10 mouse cellular contexts compared by ENCODE assay signal in genomic region chr17:86918786-86919185, GRCm38 (mm10). TPM values are rescaled to one million over a fixed set of nuclear protein-coding genes. Genes with fewer than 3 reads are reported as not detected.
DNase-seq lines count a peak whose midpoint lies in the region; ATAC-seq and TF ChIP-seq lines count a peak whose summit lies in the region.
"Had no signal": no experiment of that assay in that cellular context is flagged by ENCODE, and none has a peak within 500 bp of the region (broad histone marks: within the 10 kb centered on the region; RNA-seq: fewer than 3 reads in every experiment).

No protein-coding gene starts in this region.

- no peak overlapping the region for H3K9ac ChIP-seq in midbrain, postnatal 0 days (replicated peaks; ENCODE audit: low read length, poor library complexity, severe bottlenecking)
- no peak overlapping the region for H3K9ac ChIP-seq in midbrain, embryonic 14.5 days (replicated peaks; ENCODE audit: low read length)
- H3K9ac ChIP-seq: embryonic facial prominence, embryonic 12.5 days; neural tube, embryonic 12.5 days had no signal

- H3K4me1 ChIP-seq in midbrain, postnatal 0 days (ENCODE audit: insufficient read depth, low read length) = no peaks in the 10 kb centered on the region
- no peaks in the 10 kb centered on the region for H3K4me1 ChIP-seq in midbrain, embryonic 14.5 days (ENCODE audit: control insufficient read depth, insufficient read depth, low read length)
- H3K4me1 ChIP-seq in hindbrain, embryonic 10.5 days (replicated peaks) = peaks cover 9% of the 10 kb centered on the region; the same call in 1 of the 2 replicates
- H3K4me1 ChIP-seq: neural tube, embryonic 12.5 days had no signal

- no peak overlapping the region for H3K4me2 ChIP-seq in midbrain, postnatal 0 days (ENCODE audit: low read depth, low read length, poor library complexity, severe bottlenecking)
- no peak overlapping the region for H3K4me2 ChIP-seq in midbrain, embryonic 14.5 days (ENCODE audit: low read length)
- H3K4me2 ChIP-seq: embryonic facial prominence, embryonic 12.5 days; neural tube, embryonic 12.5 days had no signal

- H3K36me3 ChIP-seq in midbrain, postnatal 0 days (ENCODE audit: insufficient read depth, low read length) = no peaks in the 10 kb centered on the region
- H3K36me3 ChIP-seq in midbrain, embryonic 14.5 days (ENCODE audit: control insufficient read depth, insufficient read depth, low read length) = no peaks in the 10 kb centered on the region
- H3K36me3 ChIP-seq in hindbrain, embryonic 10.5 days = no peaks in the 10 kb centered on the region
- H3K36me3 ChIP-seq: embryonic facial prominence, embryonic 12.5 days; neural tube, embryonic 12.5 days had no signal

- no peak for ATAC-seq in midbrain, postnatal 0 days (ENCODE audit: low FRiP score)
- ATAC-seq in midbrain, embryonic 14.5 days (ENCODE audit: low FRiP score, low TSS enrichment) = no peak

- H3K27me3 ChIP-seq in midbrain, postnatal 0 days (ENCODE audit: insufficient read depth, low read length) = no peaks in the 10 kb centered on the region
- H3K27me3 ChIP-seq in midbrain, embryonic 14.5 days (ENCODE audit: control insufficient read depth, insufficient read depth, low read length) = no peaks in the 10 kb centered on the region
- H3K27me3 ChIP-seq in hindbrain, embryonic 10.5 days (ENCODE audit: insufficient read depth, poor library complexity, severe bottlenecking) = no peaks in the 10 kb centered on the region
- H3K27me3 ChIP-seq: embryonic facial prominence, embryonic 12.5 days; neural tube, embryonic 12.5 days had no signal

- peak; percentile 60 for TF ChIP-seq CTCF in midbrain, postnatal 0 days (IDR thresholded peaks at IDR 0.05)

- H3K27ac ChIP-seq in midbrain, postnatal 0 days (ENCODE audit: low read depth, low read length) = no peak overlapping the region
- H3K27ac ChIP-seq in midbrain, embryonic 14.5 days (replicated peaks; ENCODE audit: low read depth, low read length) = no peak overlapping the region
- no peak overlapping the region for H3K27ac ChIP-seq in hindbrain, embryonic 10.5 days
- H3K27ac ChIP-seq: embryonic facial prominence, embryonic 12.5 days; neural tube, embryonic 12.5 days had no signal

- WGBS in midbrain, postnatal 0 days = 78% methylated on average over 6 of the region's 6 CpGs
- WGBS in midbrain, embryonic 14.5 days = 78% methylated on average over 6 of the region's 6 CpGs
- WGBS in hindbrain, embryonic 10.5 days = 73% methylated on average over 6 of the region's 6 CpGs

- no peak for DNase-seq in midbrain, postnatal 0 days (ENCODE audit: low spot score)
- DNase-seq in midbrain, embryonic 14.5 days = no peak
- DNase-seq in adrenal gland, adult 18-20 months (ENCODE audit: low spot score in 2 of 2) = peak; percentile 52 to 53
- DNase-seq in kidney, postnatal 10 days = peak; percentile 40
- DNase-seq in thymus, postnatal 14 days = peak; percentile 47
- DNase-seq in hindbrain, embryonic 10.5 days (ENCODE audit: low spot score) = no peak
- DNase-seq in right cerebral cortex, adult 18-20 months = no peak

- no peak overlapping the region for H3K4me3 ChIP-seq in midbrain, postnatal 0 days (ENCODE audit: low read depth, low read length)
- no peak overlapping the region for H3K4me3 ChIP-seq in midbrain, embryonic 14.5 days (replicated peaks; ENCODE audit: low read depth, low read length)
- H3K4me3 ChIP-seq in hindbrain, embryonic 10.5 days = no peak overlapping the region
- H3K4me3 ChIP-seq: embryonic facial prominence, embryonic 12.5 days; neural tube, embryonic 12.5 days had no signal

- H3K9me3 ChIP-seq in midbrain, postnatal 0 days (ENCODE audit: low read length) = no peaks in the 10 kb centered on the region
- no peaks in the 10 kb centered on the region for H3K9me3 ChIP-seq in midbrain, embryonic 14.5 days (ENCODE audit: control insufficient read depth, low read length)
- H3K9me3 ChIP-seq in hindbrain, embryonic 10.5 days = no peaks in the 10 kb centered on the region
- H3K9me3 ChIP-seq: embryonic facial prominence, embryonic 12.5 days had no signal

RNA-seq across cellular contexts. Expression of gene Tmem247, which starts 1.6 kb away (rescaled TPM):
- not detected in 2 replicates for total RNA-seq in midbrain, postnatal 0 days (2014; rRNA removed)
- polyA plus RNA-seq in midbrain, postnatal 0 days (2015; fragmentation: Nextera tagmentation; extraction: Ambion mirVana) = not detected in 2 replicates
- polyA plus RNA-seq in midbrain, embryonic 14.5 days (2014; fragmentation: Nextera tagmentation; extraction: Ambion mirVana) = not detected in 2 replicates
- not detected for total RNA-seq in adrenal gland, adult 18-20 months (2021)
- not detected in 2 replicates for polyA plus RNA-seq in hindbrain, embryonic 10.5 days (2016; fragmentation: Nextera tagmentation; extraction: Ambion mirVana)
- total RNA-seq: left cerebral cortex, adult 18-20 months had no signal
- polyA plus RNA-seq: embryonic facial prominence, embryonic 12.5 days; neural tube, embryonic 12.5 days had no signal

RNA-seq across cellular contexts. Expression of gene Atp6v1e2, which starts 28.9 kb away (rescaled TPM):
- total RNA-seq in midbrain, postnatal 0 days (2014; rRNA removed) = not detected in 2 replicates
- 0.33 TPM in 1 of 2 replicates, not detected in the other for polyA plus RNA-seq in midbrain, postnatal 0 days (2015; fragmentation: Nextera tagmentation; extraction: Ambion mirVana)
- polyA plus RNA-seq in midbrain, embryonic 14.5 days (2014; fragmentation: Nextera tagmentation; extraction: Ambion mirVana) = not detected in 2 replicates
- not detected for total RNA-seq in adrenal gland, adult 18-20 months (2021)
- not detected in 2 replicates for polyA plus RNA-seq in hindbrain, embryonic 10.5 days (2016; fragmentation: Nextera tagmentation; extraction: Ambion mirVana)
- total RNA-seq: left cerebral cortex, adult 18-20 months had no signal
- polyA plus RNA-seq: embryonic facial prominence, embryonic 12.5 days; neural tube, embryonic 12.5 days had no signal

RNA-seq across cellular contexts. Expression of gene Rhoq, which starts 44.1 kb away (rescaled TPM):
- total RNA-seq in midbrain, postnatal 0 days (2014; rRNA removed) = 23.1 and 26.3 TPM in 2 replicates
- polyA plus RNA-seq in midbrain, postnatal 0 days (2015; fragmentation: Nextera tagmentation; extraction: Ambion mirVana) = 4.3 and 5.1 TPM in 2 replicates
- polyA plus RNA-seq in midbrain, embryonic 14.5 days (2014; fragmentation: Nextera tagmentation; extraction: Ambion mirVana) = 7.4 and 9.6 TPM in 2 replicates
- 100 to 1,000 TPM; 106 to 145 TPM for total RNA-seq in adrenal gland, adult 18-20 months (2021)
- polyA plus RNA-seq in hindbrain, embryonic 10.5 days (2016; fragmentation: Nextera tagmentation; extraction: Ambion mirVana) = 8.4 and 9.7 TPM in 2 replicates

Comparison
In these comparisons a context has a peak if more than half of its experiments do, and no peak if none do; other contexts are left out.
1. DNase-seq: peak in adrenal gland, adult 18-20 months (2 of 2), kidney, postnatal 10 days (single experiment) and thymus, postnatal 14 days (single experiment); none in midbrain, postnatal 0 days (single experiment), midbrain, embryonic 14.5 days (single experiment), hindbrain, embryonic 10.5 days (single experiment) and right cerebral cortex, adult 18-20 months (single experiment).